Mouse (Mus musculus): ENCODE data around the gene Bdh2.

DNA sequence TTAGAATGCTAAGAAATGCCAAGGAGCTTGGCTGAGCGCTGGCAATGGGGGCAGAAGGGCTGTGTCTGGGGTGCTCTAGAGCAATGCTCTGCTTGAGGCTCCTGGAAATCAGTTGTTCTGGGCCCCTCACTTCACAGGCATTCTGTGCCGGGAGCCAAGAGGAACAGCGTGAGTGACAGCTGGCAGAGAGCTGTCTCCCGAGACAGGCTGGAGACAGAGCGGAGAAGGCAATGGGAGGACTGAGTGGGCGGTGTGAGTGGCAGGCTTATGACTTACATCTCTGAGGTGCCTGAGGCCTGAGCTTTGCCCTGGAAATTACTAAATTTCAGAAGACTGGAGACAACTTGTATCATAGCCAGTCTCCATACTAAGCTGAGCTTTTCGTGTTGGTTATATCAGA, 12.7 kb downstream of the Bdh2 start:
- TF ChIP-seq POLR2A (IDR thresholded peaks at IDR 0.05; ENCODE audit: control insufficient read depth in 1 of 2, insufficient read depth in 1 of 2, low read depth in 1 of 2, low read length in 2 of 2, poor library complexity in 1 of 2) (no peak), MAZ (IDR thresholded peaks at IDR 0.05; ENCODE audit: low read depth, low read length) (no peak), CTCF (IDR thresholded peaks at IDR 0.05 in 2 of 3, conservative IDR thresholded peaks at IDR 0.05 in 1 of 3; ENCODE audit: control insufficient read depth in 1 of 3, insufficient read depth in 1 of 3, low read depth in 2 of 3, low read length in 3 of 3, poor library complexity in 1 of 3, severe bottlenecking in 1 of 3) (no peak)
